Mouse (Mus musculus) intestine, embryonic 16.5 days (tissue): ENCODE measurements around the gene Mrtfb. TPM values are rescaled to one million over a fixed set of nuclear protein-coding genes. Genes with fewer than 3 reads are reported as not detected.
"Not testable (repeated sequence)": the region's sequence is repeated elsewhere in the genome, so short reads cannot be mapped to it uniquely, and the experiment has no call there.

ENCODE experiments used
- ATAC-seq: fragments of 200-750 bp; cut with Nextera tagmentation; 2 replicates; pipeline ENCODE4 v1.8.0; 2017; ENCODE audit warnings: moderate TSS enrichment, moderate library complexity
- H3K27ac ChIP-seq: fragments of 300-500 bp; sonication (generic); 2 replicates; pipeline ENCODE4 v1.5.1; 2014; ENCODE audit warnings: mild to moderate bottlenecking, low read length
- H3K27me3 ChIP-seq: fragments of 300-500 bp; sonication (generic); replicated peaks from 2 replicates; pipeline ENCODE4 v1.6.1; 2014; ENCODE audit warnings: low read length, control low read depth, mixed read lengths; ENCODE audit not compliant: control insufficient read depth, insufficient read depth
- H3K36me3 ChIP-seq: fragments of 300-500 bp; sonication (generic); 2 replicates; pipeline ENCODE4 v1.6.1; 2014; ENCODE audit warnings: low read length, control low read depth; ENCODE audit not compliant: control insufficient read depth, insufficient read depth
- H3K4me1 ChIP-seq: fragments of 300-500 bp; sonication (generic); 2 replicates; pipeline ENCODE4 v1.6.1; 2014; ENCODE audit warnings: low read length, control low read depth, mixed read lengths; ENCODE audit not compliant: control insufficient read depth, insufficient read depth
- H3K4me2 ChIP-seq: fragments of 300-500 bp; sonication (generic); 2 replicates; pipeline ENCODE4 v1.6.1; 2014; ENCODE audit warnings: low read depth, low read length, control low read depth
- H3K4me3 ChIP-seq: fragments of 300-500 bp; sonication (generic); 2 replicates; pipeline ENCODE4 v1.5.1; 2014; ENCODE audit warnings: mild to moderate bottlenecking, low read length
- H3K9ac ChIP-seq: fragments of 300-500 bp; sonication (generic); 2 replicates; pipeline ENCODE4 v1.6.1; 2014; ENCODE audit warnings: low read depth, low read length
- H3K9me3 ChIP-seq: fragments of 300-500 bp; sonication (generic); 2 replicates; pipeline ENCODE4 v1.6.1; 2016; ENCODE audit warnings: low read length, control low read depth; ENCODE audit not compliant: control insufficient read depth
- whole genome bisulfite sequencing: fragments of 180-500 bp; shearing (Covaris S2); extraction: QIAGEN DNeasy Blood & Tissue Kit; methylation state at CpG from one replicate; pipeline ENCODE4 v1.1.7; 2014; 5-methylcytosine and 5-hydroxymethylcytosine counted together
- polyA plus RNA-seq: library from polyadenylated mRNA; unstranded; fragments of >200 nt; fragmentation: Nextera tagmentation; extraction: Ambion mirVana; gene quantifications from 2 replicates; pipeline ENCODE4 v1.2.1, GENCODE M21; 2015

Gene Mrtfb
- polyA plus RNA-seq, 1 experiment from 2014 or later = 15.2 TPM

DNA sequence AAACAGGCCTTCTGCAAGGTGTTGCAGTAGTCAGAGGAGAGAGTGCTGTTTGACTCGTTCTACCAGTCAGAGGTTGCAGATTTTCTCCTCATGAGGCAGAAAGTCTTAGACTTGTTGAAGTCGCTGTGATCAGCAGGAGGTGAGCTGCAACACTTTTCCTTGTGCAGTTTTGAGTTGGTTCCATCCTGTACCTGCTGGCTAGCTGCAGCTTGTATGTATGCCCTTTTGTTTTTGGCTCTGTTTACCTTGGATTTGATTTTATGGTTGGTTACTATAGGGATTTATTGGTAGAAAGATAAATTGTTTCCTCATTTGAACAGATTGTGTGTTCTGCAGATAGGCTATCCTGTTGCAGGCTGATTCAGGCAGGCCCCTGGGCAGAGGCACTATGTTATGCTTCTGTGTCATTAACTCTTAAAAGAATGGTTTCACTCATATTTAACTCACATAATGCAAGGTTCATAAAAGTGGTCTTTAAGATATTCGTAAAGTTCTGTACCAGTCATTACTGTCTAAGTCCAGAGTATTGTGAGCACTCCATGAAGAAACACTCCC is 11.1 kb downstream of the Mrtfb start:
- H3K27me3 ChIP-seq = no peaks in the 10 kb centered on the region
- peak overlapping the region; percentile 34; the same call in 1 of the 2 replicates for H3K27ac ChIP-seq
- no peak overlapping the region for H3K4me2 ChIP-seq
- H3K4me1 ChIP-seq = no peaks in the 10 kb centered on the region
- H3K36me3 ChIP-seq = peaks cover 10% of the 10 kb centered on the region
- WGBS = 62% methylated on average over 3 of the region's 3 CpGs
- no peak overlapping the region for H3K4me3 ChIP-seq
- H3K9ac ChIP-seq = no peak overlapping the region
- peak; percentile 94 for ATAC-seq
- peaks cover 3% of the 10 kb centered on the region; the same call in 1 of the 2 replicates for H3K9me3 ChIP-seq

DNA sequence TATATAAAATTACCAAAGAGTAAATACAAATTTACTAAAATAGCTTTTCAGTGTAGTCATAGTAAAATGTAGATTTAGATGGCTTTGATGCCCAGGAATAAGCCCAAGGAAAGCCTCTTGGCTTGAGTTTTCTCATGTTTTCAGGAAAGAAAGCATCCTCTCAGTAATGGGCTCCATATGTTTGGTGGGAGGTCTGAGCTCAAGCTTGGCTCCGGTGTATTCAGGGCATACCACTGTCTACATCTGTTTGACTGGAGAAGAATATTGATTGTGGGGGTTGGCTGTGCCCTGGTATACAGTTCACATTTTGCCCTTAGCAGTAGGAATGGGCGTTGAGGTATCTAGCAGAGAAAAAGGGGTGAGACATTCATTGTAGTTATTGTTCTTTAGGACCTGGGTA is 13.1 kb downstream of the Mrtfb start:
- H3K27me3 ChIP-seq = no peaks in the 10 kb centered on the region
- 0 out of 2 replicates have a peak, but pooled peaks cover 1% of the 10 kb centered on the region for H3K4me1 ChIP-seq
- no peak overlapping the region for H3K4me3 ChIP-seq
- H3K36me3 ChIP-seq = peaks cover 10% of the 10 kb centered on the region
- 91% methylated on average over 2 of the region's 2 CpGs for WGBS
- peaks cover 3% of the 10 kb centered on the region; the same call in 1 of the 2 replicates for H3K9me3 ChIP-seq
- no peak for ATAC-seq
- no peak overlapping the region for H3K4me2 ChIP-seq
- H3K27ac ChIP-seq = no peak overlapping the region
- no peak overlapping the region for H3K9ac ChIP-seq

DNA sequence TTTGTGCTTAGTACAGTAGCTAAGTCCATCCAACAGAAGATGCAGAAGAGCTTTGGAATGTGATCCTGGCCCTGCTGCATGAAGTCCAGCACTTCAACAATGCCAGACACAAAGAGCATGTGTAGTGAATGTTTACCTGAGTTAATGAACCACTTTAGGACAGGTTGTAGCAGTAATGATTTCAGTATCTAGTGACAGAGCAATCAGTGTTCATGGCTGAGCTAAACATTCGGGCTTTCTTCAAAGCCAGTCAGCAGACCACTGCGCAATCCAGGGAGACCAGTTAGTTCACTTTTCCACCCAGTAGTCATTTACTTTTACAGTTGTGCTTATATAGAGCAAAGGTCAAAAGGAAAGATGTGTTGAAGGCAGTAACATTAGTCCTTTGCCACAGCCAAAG is 20.0 kb downstream of the Mrtfb start:
- H3K27ac ChIP-seq = peak overlapping the region; percentile 93
- H3K9me3 ChIP-seq = no peaks in the 10 kb centered on the region
- no peak overlapping the region for H3K4me3 ChIP-seq
- no peak overlapping the region for H3K9ac ChIP-seq
- ATAC-seq = peak; percentile 99
- peaks cover 17% of the 10 kb centered on the region for H3K4me1 ChIP-seq
- 0 out of 2 replicates have a peak, but pooled peaks cover 2% of the 10 kb centered on the region for H3K36me3 ChIP-seq
- 54% methylated on average over 2 of the region's 2 CpGs for WGBS
- no peak overlapping the region for H3K4me2 ChIP-seq
- no peaks in the 10 kb centered on the region for H3K27me3 ChIP-seq

DNA sequence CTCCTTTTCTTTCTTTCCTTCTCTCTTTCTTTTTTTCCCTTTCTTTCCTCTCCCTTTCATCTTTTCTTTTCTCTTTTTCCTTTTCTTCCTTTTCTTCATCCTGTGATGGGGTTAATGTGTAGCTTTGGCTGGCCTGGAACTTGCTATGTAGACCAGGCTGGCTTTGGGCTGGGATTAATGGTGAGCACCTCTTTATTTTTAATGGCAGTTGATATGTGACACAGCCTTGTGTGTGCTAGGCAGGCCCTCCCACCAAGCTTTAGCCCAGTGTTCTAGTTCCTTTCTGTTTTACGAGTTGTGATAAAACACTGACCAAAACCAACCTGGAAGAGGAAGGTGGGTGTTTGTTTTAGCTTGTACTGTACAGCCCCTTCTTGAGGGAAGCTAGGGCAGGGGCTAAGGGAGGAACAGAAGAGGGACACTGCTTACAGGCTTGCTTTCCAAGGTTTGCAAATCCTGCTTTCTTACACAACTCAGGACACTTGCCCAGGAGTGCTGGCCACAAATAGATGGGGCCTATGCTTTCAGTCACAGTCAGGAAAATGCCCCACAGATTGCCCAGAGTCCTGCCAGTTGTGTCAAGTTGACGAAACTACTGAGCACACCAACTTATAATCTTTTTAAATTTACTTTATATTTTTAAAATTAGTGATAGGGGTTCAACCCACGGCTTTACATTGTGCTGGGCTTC is 20.6 kb downstream of the Mrtfb start:
- peak overlapping the region; percentile 33 for H3K4me2 ChIP-seq
- WGBS = 63% methylated on average over 3 of the region's 3 CpGs
- H3K9me3 ChIP-seq = no peaks in the 10 kb centered on the region
- H3K36me3 ChIP-seq = 0 out of 2 replicates have a peak, but pooled peaks cover 2% of the 10 kb centered on the region
- 0 out of 2 replicates have a peak overlapping the region, but pooled peaks have one; percentile 9 for H3K4me3 ChIP-seq
- H3K27ac ChIP-seq = peak overlapping the region; percentile 93
- H3K4me1 ChIP-seq = peaks cover 17% of the 10 kb centered on the region
- ATAC-seq = peak; percentile 69
- H3K27me3 ChIP-seq = no peaks in the 10 kb centered on the region
- peak overlapping the region; percentile 45; the same call in 1 of the 2 replicates for H3K9ac ChIP-seq

DNA sequence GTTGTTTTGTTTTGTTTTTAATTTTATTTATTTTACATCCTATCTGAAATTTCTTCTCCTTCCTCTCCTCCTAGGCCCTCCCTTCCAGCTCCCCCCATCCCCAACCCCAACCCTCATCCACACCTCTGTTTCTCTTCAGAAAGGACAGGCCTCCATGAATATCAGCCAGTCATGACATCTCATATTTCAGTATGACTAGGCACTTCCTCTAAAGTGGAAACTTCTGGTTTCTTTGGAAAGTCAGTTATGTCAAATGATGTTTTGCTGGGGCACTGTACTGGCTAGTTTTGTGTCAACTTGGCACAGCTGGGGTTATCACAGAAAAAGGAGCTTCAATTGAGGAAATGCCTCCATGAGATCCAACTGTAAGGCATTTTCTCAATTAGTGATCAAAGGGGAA is 30.1 kb downstream of the Mrtfb start:
- H3K4me3 ChIP-seq, H3K27ac ChIP-seq, H3K9me3 ChIP-seq, H3K9ac ChIP-seq, H3K4me2 ChIP-seq, H3K27me3 ChIP-seq, ATAC-seq, H3K36me3 ChIP-seq, H3K4me1 ChIP-seq: not testable (repeated sequence)

DNA sequence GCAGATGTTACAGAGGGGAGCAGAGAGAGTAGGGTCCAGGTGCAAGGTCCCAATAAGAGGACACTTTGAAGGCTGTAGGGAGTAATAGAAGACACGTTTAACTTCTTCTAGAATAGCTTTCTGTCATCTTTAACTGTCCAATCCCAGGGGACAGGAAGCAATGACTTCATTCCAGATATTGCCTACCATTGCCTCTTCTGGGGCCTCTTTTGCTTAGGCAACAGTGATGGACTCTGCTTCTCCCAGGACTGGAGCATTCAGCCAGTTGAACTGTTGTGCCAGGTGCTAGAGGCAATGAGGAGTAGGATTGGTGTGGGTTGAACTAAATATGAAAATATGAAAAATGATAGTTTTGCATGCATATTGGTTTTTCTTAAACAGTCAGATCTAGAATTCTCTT is 41.6 kb downstream of the Mrtfb start:
- Histone ChIP-seq H3K4me1 (peaks cover 10% of the 10 kb centered on the region), H3K27me3 (no peaks in the 10 kb centered on the region), H3K36me3 (no peaks in the 10 kb centered on the region), H3K4me2 (no peak overlapping the region), H3K9me3 (no peaks in the 10 kb centered on the region), H3K27ac (no peak overlapping the region), H3K9ac (no peak overlapping the region), H3K4me3 (no peak overlapping the region)
- 52% methylated on average over 1 of the region's 1 CpGs for WGBS
- peak; percentile 68 for ATAC-seq

DNA sequence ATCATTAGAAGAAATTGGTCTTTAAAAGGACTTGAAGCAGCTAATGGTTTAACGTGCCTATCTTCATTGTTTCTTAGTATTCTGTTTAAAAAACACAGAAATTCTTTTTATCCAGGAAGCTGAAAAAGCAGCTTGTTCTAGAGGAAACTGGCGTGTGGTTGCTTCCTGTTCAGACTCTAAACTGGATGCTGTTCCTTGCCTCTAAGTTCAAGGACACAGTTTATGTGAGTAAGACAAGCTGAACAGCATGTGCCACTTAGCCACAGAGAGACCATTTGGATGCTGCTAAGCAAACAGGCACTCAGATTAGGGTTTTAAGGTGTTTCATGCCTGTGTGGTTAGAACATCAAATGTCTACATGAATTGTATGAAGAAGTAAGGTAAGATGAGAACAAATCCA is 42.7 kb downstream of the Mrtfb start:
- no peak overlapping the region for H3K9ac ChIP-seq
- no peaks in the 10 kb centered on the region for H3K36me3 ChIP-seq
- WGBS = 60% methylated on average over 2 of the region's 2 CpGs
- no peaks in the 10 kb centered on the region for H3K27me3 ChIP-seq
- H3K9me3 ChIP-seq = no peaks in the 10 kb centered on the region
- H3K27ac ChIP-seq = no peak overlapping the region
- no peak overlapping the region for H3K4me3 ChIP-seq
- ATAC-seq = no peak
- H3K4me1 ChIP-seq = peaks cover 10% of the 10 kb centered on the region
- no peak overlapping the region for H3K4me2 ChIP-seq

DNA sequence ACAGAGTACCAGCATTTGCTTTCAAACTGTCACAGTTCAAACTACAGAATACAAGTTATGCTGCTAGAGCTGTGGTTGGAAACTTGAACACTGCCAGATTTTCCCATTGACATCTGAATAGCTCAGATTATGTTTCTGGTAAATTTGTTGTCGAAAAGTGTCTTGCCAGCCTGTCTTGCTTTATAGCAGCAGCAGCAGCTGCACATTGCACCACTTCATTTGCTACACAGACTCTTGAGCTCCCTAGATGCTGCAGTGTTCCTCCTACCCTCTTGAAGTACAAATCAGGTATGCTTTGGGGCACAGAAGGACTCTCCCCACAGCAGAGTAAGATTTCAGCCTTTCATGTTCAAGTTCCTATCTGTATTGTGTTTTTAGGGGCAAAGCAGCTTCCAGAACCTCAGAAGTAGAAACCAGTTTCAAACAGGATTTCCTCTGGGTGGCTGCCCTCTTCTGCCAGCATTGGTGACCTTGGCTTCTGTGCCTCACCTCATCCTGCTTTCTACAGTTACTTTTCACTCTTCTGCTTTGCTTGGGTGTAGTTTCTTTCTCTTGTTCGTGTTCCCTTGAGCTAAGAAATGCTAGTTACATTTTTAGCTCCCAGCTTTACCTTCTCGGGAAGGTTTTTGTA is 49.9 kb downstream of the Mrtfb start:
- Histone ChIP-seq H3K9ac (no peak overlapping the region), H3K27me3 (no peaks in the 10 kb centered on the region), H3K27ac (no peak overlapping the region), H3K36me3 (no peaks in the 10 kb centered on the region), H3K4me3 (no peak overlapping the region), H3K9me3 (no peaks in the 10 kb centered on the region), H3K4me1 (no peaks in the 10 kb centered on the region), H3K4me2 (no peak overlapping the region)
- no peak for ATAC-seq
- 78% methylated on average over 3 of the region's 3 CpGs for WGBS

DNA sequence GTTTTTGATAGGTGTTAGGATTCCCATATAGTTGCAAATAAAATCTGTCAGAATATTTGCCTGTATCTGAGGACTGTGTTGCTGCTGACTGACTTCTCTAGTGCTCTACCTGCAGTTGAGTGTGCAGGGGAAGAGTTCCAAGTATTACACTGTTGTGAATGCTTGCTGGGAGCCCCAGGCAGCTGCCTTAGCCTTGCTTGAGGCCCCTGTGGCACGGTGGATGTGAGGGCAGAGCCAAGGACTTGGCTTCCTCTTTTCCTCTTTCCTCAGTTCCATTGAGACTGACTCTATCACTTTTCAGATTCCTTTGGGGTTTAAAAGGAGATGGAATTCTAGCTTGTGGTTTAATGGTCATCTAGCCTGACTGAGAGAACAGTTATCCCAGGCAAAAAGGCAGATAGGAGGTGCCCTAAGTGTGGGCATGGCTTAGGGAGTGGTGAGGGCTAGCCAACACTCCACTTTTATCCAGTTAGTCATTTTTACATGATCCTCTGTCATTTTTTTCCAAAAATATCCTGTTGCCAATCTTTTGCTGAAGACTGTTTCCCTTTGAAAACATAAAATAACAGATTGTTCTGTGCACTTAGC is 53.9 kb downstream of the Mrtfb start:
- ATAC-seq = no peak
- H3K27me3 ChIP-seq = no peaks in the 10 kb centered on the region
- H3K4me1 ChIP-seq = peaks cover 2% of the 10 kb centered on the region; the same call in 1 of the 2 replicates
- H3K9me3 ChIP-seq = no peaks in the 10 kb centered on the region
- no peak overlapping the region for H3K4me2 ChIP-seq
- no peak overlapping the region for H3K9ac ChIP-seq
- H3K27ac ChIP-seq = no peak overlapping the region
- H3K4me3 ChIP-seq = no peak overlapping the region
- 68% methylated on average over 1 of the region's 1 CpGs for WGBS
- no peaks in the 10 kb centered on the region for H3K36me3 ChIP-seq
